Mouse (Mus musculus) heart, embryonic 16.5 days (tissue): ENCODE measurements at regions not wholly inside any gene's neighbourhood (a gene's known extent, or its start where the extent isn't known, plus 50 kb on each side); places are given as distances from the start of the nearest gene placed in this dataset.

Experiments
- ATAC-seq: fragments of 200-750 bp; cut with Nextera tagmentation; replicated peaks from 2 replicates; pipeline ENCODE4 v1.8.0; 2017; ENCODE audit warnings: moderate number of reproducible peaks; ENCODE audit not compliant: insufficient read depth, low FRiP score; ENCODE audit errors: extremely low read depth
- H3K27ac ChIP-seq: fragments of 300-500 bp; sonication (generic); 2 replicates; pipeline ENCODE4 v1.5.1; 2014; ENCODE audit warnings: mild to moderate bottlenecking, low read length, control low read depth, moderate library complexity
- H3K27me3 ChIP-seq: fragments of 300-500 bp; sonication (generic); 2 replicates; pipeline ENCODE4 v1.6.1; 2014; ENCODE audit warnings: low read length, mixed read lengths; ENCODE audit not compliant: control insufficient read depth, insufficient read depth
- H3K36me3 ChIP-seq: fragments of 300-500 bp; sonication (generic); 2 replicates; pipeline ENCODE4 v1.6.1; 2014; ENCODE audit not compliant: control insufficient read depth, insufficient read depth
- H3K4me1 ChIP-seq: fragments of 300-500 bp; sonication (generic); 2 replicates; pipeline ENCODE4 v1.6.1; 2014; ENCODE audit warnings: low read length, mixed read lengths; ENCODE audit not compliant: control insufficient read depth, insufficient read depth
- H3K4me2 ChIP-seq: fragments of 300-500 bp; sonication (generic); 2 replicates; pipeline ENCODE4 v1.6.1; 2014; ENCODE audit warnings: low read depth, mild to moderate bottlenecking, control low read depth, low read length
- H3K4me3 ChIP-seq: fragments of 300-500 bp; sonication (generic); 2 replicates; pipeline ENCODE4 v1.5.1; 2014; ENCODE audit warnings: mild to moderate bottlenecking, control low read depth, low read length
- H3K9ac ChIP-seq: fragments of 300-500 bp; sonication (generic); 2 replicates; pipeline ENCODE4 v1.6.1; 2014; ENCODE audit warnings: low read length, control low read depth
- H3K9me3 ChIP-seq: fragments of 300-500 bp; sonication (generic); replicated peaks from 2 replicates; pipeline ENCODE4 v1.6.1; 2016; ENCODE audit warnings: low read length; ENCODE audit not compliant: control insufficient read depth
- WGBS: fragments of 180-500 bp; shearing (Covaris S2); extraction: QIAGEN DNeasy Blood & Tissue Kit; methylation state at CpG from one replicate; pipeline ENCODE4 v1.1.7; 2014; 5-methylcytosine and 5-hydroxymethylcytosine counted together

- no peak overlapping the region for H3K9ac ChIP-seq
- no peak overlapping the region for H3K27ac ChIP-seq
- H3K4me3 ChIP-seq, result no peak overlapping the region
- no peaks in the 10 kb centered on the region for H3K36me3 ChIP-seq
- H3K4me2 ChIP-seq, result no peak overlapping the region
- H3K9me3 ChIP-seq, result no peaks in the 10 kb centered on the region
- H3K27me3 ChIP-seq, result no peaks in the 10 kb centered on the region
- WGBS, result 64% methylated on average over 1 of the region's 1 CpGs
- ATAC-seq, result no peak
- no peaks in the 10 kb centered on the region for H3K4me1 ChIP-seq
Observed at GRCm38 (mm10) chr12:93981307-93981706, 1710.7 kb upstream of the Flrt2 start.

GRCm38 (mm10) chr12:93991531-93991930 lies 1700.5 kb upstream of the Flrt2 start:
- no peaks in the 10 kb centered on the region for H3K4me1 ChIP-seq
- no peak overlapping the region for H3K9ac ChIP-seq
- no peak overlapping the region for H3K27ac ChIP-seq
- no peak overlapping the region for H3K4me2 ChIP-seq
- no peaks in the 10 kb centered on the region for H3K27me3 ChIP-seq
- no peak overlapping the region for H3K4me3 ChIP-seq
- ATAC-seq, result no peak
- 84% methylated on average over 1 of the region's 1 CpGs for WGBS
- H3K9me3 ChIP-seq, result no peaks in the 10 kb centered on the region
- no peaks in the 10 kb centered on the region for H3K36me3 ChIP-seq

GRCm38 (mm10) chr12:93993875-93994274 lies 1698.2 kb upstream of the Flrt2 start:
- no peaks in the 10 kb centered on the region for H3K27me3 ChIP-seq
- H3K4me2 ChIP-seq, result no peak overlapping the region
- ATAC-seq, result no peak
- H3K27ac ChIP-seq, result no peak overlapping the region
- no peak overlapping the region for H3K4me3 ChIP-seq
- 90% methylated on average over 6 of the region's 6 CpGs for WGBS
- H3K4me1 ChIP-seq, result no peaks in the 10 kb centered on the region
- no peaks in the 10 kb centered on the region for H3K36me3 ChIP-seq
- H3K9me3 ChIP-seq, result no peaks in the 10 kb centered on the region
- H3K9ac ChIP-seq, result no peak overlapping the region

- no peaks in the 10 kb centered on the region for H3K36me3 ChIP-seq
- no peaks in the 10 kb centered on the region for H3K27me3 ChIP-seq
- no peaks in the 10 kb centered on the region for H3K4me1 ChIP-seq
- H3K9me3 ChIP-seq, result no peaks in the 10 kb centered on the region
- H3K9ac ChIP-seq, result no peak overlapping the region
- no peak overlapping the region for H3K27ac ChIP-seq
- H3K4me3 ChIP-seq, result no peak overlapping the region
- no peak for ATAC-seq
- H3K4me2 ChIP-seq, result no peak overlapping the region
Observed at GRCm38 (mm10) chr12:94015946-94016345, 1676.1 kb upstream of the Flrt2 start.

- Histone ChIP-seq H3K4me2 (no peak overlapping the region), H3K36me3 (no peaks in the 10 kb centered on the region), H3K4me1 (no peaks in the 10 kb centered on the region), H3K9me3 (no peaks in the 10 kb centered on the region), H3K4me3 (no peak overlapping the region), H3K27ac (no peak overlapping the region), H3K9ac (no peak overlapping the region), H3K27me3 (no peaks in the 10 kb centered on the region)
- ATAC-seq, result no peak
- 65% methylated on average over 4 of the region's 4 CpGs for WGBS
Observed at GRCm38 (mm10) chr12:94031364-94031763, 1660.7 kb upstream of the Flrt2 start.

- Histone ChIP-seq H3K4me1 (no peaks in the 10 kb centered on the region), H3K27me3 (no peaks in the 10 kb centered on the region), H3K27ac (no peak overlapping the region), H3K9ac (no peak overlapping the region), H3K9me3 (no peaks in the 10 kb centered on the region), H3K4me3 (no peak overlapping the region), H3K36me3 (no peaks in the 10 kb centered on the region), H3K4me2 (no peak overlapping the region)
- WGBS, result 91% methylated on average over 2 of the region's 2 CpGs
- ATAC-seq, result no peak
Observed at GRCm38 (mm10) chr12:94047972-94048371, 1644.1 kb upstream of the Flrt2 start.

GRCm38 (mm10) chr12:94057767-94058166 lies 1634.3 kb upstream of the Flrt2 start:
- WGBS, result 82% methylated on average over 2 of the region's 2 CpGs
- no peaks in the 10 kb centered on the region for H3K4me1 ChIP-seq

GRCm38 (mm10) chr12:94059641-94060040 lies 1632.4 kb upstream of the Flrt2 start:
- no peak overlapping the region for H3K27ac ChIP-seq
- H3K4me2 ChIP-seq, result no peak overlapping the region
- H3K4me3 ChIP-seq, result no peak overlapping the region
- WGBS, result 88% methylated on average over 6 of the region's 6 CpGs
- no peaks in the 10 kb centered on the region for H3K27me3 ChIP-seq
- H3K9me3 ChIP-seq, result no peaks in the 10 kb centered on the region
- H3K9ac ChIP-seq, result no peak overlapping the region
- H3K4me1 ChIP-seq, result no peaks in the 10 kb centered on the region
- no peaks in the 10 kb centered on the region for H3K36me3 ChIP-seq
- no peak for ATAC-seq

More at GRCm38 (mm10) chr12:94057767-94058166, 1634.3 kb upstream of the Flrt2 start:
- H3K4me2 ChIP-seq, result no peak overlapping the region
- no peaks in the 10 kb centered on the region for H3K36me3 ChIP-seq
- no peaks in the 10 kb centered on the region for H3K27me3 ChIP-seq
- no peak overlapping the region for H3K27ac ChIP-seq
- no peak overlapping the region for H3K9ac ChIP-seq
- no peaks in the 10 kb centered on the region for H3K9me3 ChIP-seq
- ATAC-seq, result no peak
- no peak overlapping the region for H3K4me3 ChIP-seq

- Histone ChIP-seq H3K4me1 (no peaks in the 10 kb centered on the region), H3K9me3 (no peaks in the 10 kb centered on the region), H3K27ac (no peak overlapping the region), H3K9ac (no peak overlapping the region), H3K4me2 (no peak overlapping the region), H3K4me3 (no peak overlapping the region), H3K36me3 (no peaks in the 10 kb centered on the region), H3K27me3 (no peaks in the 10 kb centered on the region)
- no peak for ATAC-seq
- WGBS, result 69% methylated on average over 2 of the region's 2 CpGs
Observed at GRCm38 (mm10) chr12:94060336-94060735, 1631.7 kb upstream of the Flrt2 start.
